Comparison of ENCODE assay signal across 7 mouse cellular contexts in genomic region chr4:49559915-49560772, GRCm38 (mm10). TPM values are rescaled to one million over a fixed set of nuclear protein-coding genes. Genes with fewer than 3 reads are reported as not detected.
A peak's percentile ranks its signal among the peaks of the same experiment; 100 is the strongest.
DNase-seq lines count a peak whose midpoint lies in the region; ATAC-seq and TF ChIP-seq lines count a peak whose summit lies in the region.

No protein-coding gene starts in this region.

- H3K36me3 ChIP-seq in forebrain, postnatal 0 days (ENCODE audit: insufficient read depth), result no peaks in the 10 kb centered on the region
- H3K36me3 ChIP-seq in intestine, embryonic 14.5 days (ENCODE audit: control insufficient read depth, insufficient read depth, low read length), result no peaks in the 10 kb centered on the region

- no peaks in the 10 kb centered on the region for H3K27me3 ChIP-seq in forebrain, postnatal 0 days (ENCODE audit: insufficient read depth, low read length)
- no peaks in the 10 kb centered on the region for H3K27me3 ChIP-seq in intestine, embryonic 14.5 days (replicated peaks; ENCODE audit: control insufficient read depth, insufficient read depth, low read length)

- 47% methylated on average over 20 of the region's 20 CpGs for WGBS in forebrain, postnatal 0 days
- 69% methylated on average over 20 of the region's 20 CpGs for WGBS in intestine, embryonic 14.5 days

- H3K4me3 ChIP-seq in forebrain, postnatal 0 days (ENCODE audit: low read depth, low read length), result no peak overlapping the region
- no peak overlapping the region for H3K4me3 ChIP-seq in intestine, embryonic 14.5 days (ENCODE audit: low read depth, low read length)

- H3K9ac ChIP-seq in forebrain, postnatal 0 days, result no peak overlapping the region
- H3K9ac ChIP-seq in intestine, embryonic 14.5 days (ENCODE audit: low read length), result no peak overlapping the region

- peak overlapping the region; percentile 15; the same call in 1 of the 2 replicates for H3K4me2 ChIP-seq in forebrain, postnatal 0 days (ENCODE audit: low read depth)
- H3K4me2 ChIP-seq in intestine, embryonic 14.5 days (ENCODE audit: low read length), result no peak overlapping the region

- H3K4me1 ChIP-seq in forebrain, postnatal 0 days (ENCODE audit: insufficient read depth), result no peaks in the 10 kb centered on the region
- H3K4me1 ChIP-seq in intestine, embryonic 14.5 days (replicated peaks; ENCODE audit: control insufficient read depth, insufficient read depth, low read length), result no peaks in the 10 kb centered on the region

- ATAC-seq in forebrain, postnatal 0 days, result peak; percentile 90
- 0 out of 2 replicates have a peak, but pooled peaks have one; percentile 50 for ATAC-seq in intestine, embryonic 14.5 days (replicated peaks; ENCODE audit: low FRiP score, low TSS enrichment, low read depth)

- TF ChIP-seq CTCF in forebrain, postnatal 0 days (IDR thresholded peaks at IDR 0.05; ENCODE audit: low read depth), result no peak

- peak; percentile 2 for DNase-seq in NIH3T3 (ENCODE audit: low read depth)
- peak; percentile 78 for DNase-seq in adrenal gland, postnatal 10 days
- DNase-seq in forebrain, postnatal 0 days, result peak; percentile 43
- DNase-seq in intestine, embryonic 14.5 days (ENCODE audit: low spot score), result no peak
- DNase-seq in layer of hippocampus, postnatal 14 days (ENCODE audit: low spot score in 2 of 2), result peak; percentile 29 to 30
- DNase-seq in retina, postnatal 7 days (ENCODE audit: low read depth, low spot score), result peak; percentile 31
- DNase-seq in spleen, adult 12 weeks (ENCODE audit: low spot score), result no peak

- H3K9me3 ChIP-seq in forebrain, postnatal 0 days (ENCODE audit: low read length), result no peaks in the 10 kb centered on the region
- H3K9me3 ChIP-seq in intestine, embryonic 14.5 days (ENCODE audit: control insufficient read depth, low read length), result no peaks in the 10 kb centered on the region

- H3K27ac ChIP-seq in forebrain, postnatal 0 days (ENCODE audit: low read depth, low read length), result no peak overlapping the region
- H3K27ac ChIP-seq in intestine, embryonic 14.5 days (ENCODE audit: low read depth), result no peak overlapping the region

RNA-seq across cellular contexts. Expression of gene Aldob, which starts 10.8 kb away (rescaled TPM):
- 100 to 1,000 TPM; 171 to 692 TPM for total RNA-seq in adrenal gland, postnatal 10 days (2021)
- 0.46 and 0.57 TPM in 2 replicates for total RNA-seq in forebrain, postnatal 0 days (2014; rRNA removed)
- 0.27 and 0.39 TPM in 2 replicates for polyA plus RNA-seq in forebrain, postnatal 0 days (2015; fragmentation: Nextera tagmentation; extraction: Ambion mirVana)
- polyA plus RNA-seq in intestine, embryonic 14.5 days (2014; fragmentation: Nextera tagmentation; extraction: Ambion mirVana), result 81.5 and 94.2 TPM in 2 replicates
- total RNA-seq in layer of hippocampus, postnatal 14 days (2021), result 1 to 10 TPM; 1.1 to 1.5 TPM

RNA-seq across cellular contexts. Expression of gene Tmem246, which starts 37.5 kb away (rescaled TPM):
- total RNA-seq in adrenal gland, postnatal 10 days (2021), result 10 to 100 TPM; 14.6 to 18.7 TPM
- 93.2 and 98.3 TPM in 2 replicates for total RNA-seq in forebrain, postnatal 0 days (2014; rRNA removed)
- 101 and 119 TPM in 2 replicates for polyA plus RNA-seq in forebrain, postnatal 0 days (2015; fragmentation: Nextera tagmentation; extraction: Ambion mirVana)
- polyA plus RNA-seq in intestine, embryonic 14.5 days (2014; fragmentation: Nextera tagmentation; extraction: Ambion mirVana), result 23.6 and 23.9 TPM in 2 replicates
- total RNA-seq in layer of hippocampus, postnatal 14 days (2021), result 10 to 100 TPM; 65.7 to 73.9 TPM

RNA-seq across cellular contexts. Expression of gene Zfp189, which starts 39.2 kb away (rescaled TPM):
- 1 to 10 TPM; 7.7 to 8.3 TPM for total RNA-seq in adrenal gland, postnatal 10 days (2021)
- total RNA-seq in forebrain, postnatal 0 days (2014; rRNA removed), result 9.2 and 11.3 TPM in 2 replicates
- 3.7 and 4.1 TPM in 2 replicates for polyA plus RNA-seq in forebrain, postnatal 0 days (2015; fragmentation: Nextera tagmentation; extraction: Ambion mirVana)
- polyA plus RNA-seq in intestine, embryonic 14.5 days (2014; fragmentation: Nextera tagmentation; extraction: Ambion mirVana), result 6.1 and 7.9 TPM in 2 replicates
- total RNA-seq in layer of hippocampus, postnatal 14 days (2021), result 10 to 100 TPM; 21.3 to 25.7 TPM

RNA-seq across cellular contexts. Expression of gene Mrpl50, which starts 39.3 kb away (rescaled TPM):
- total RNA-seq in adrenal gland, postnatal 10 days (2021), result 10 to 100 TPM; 45.5 to 49.5 TPM
- total RNA-seq in forebrain, postnatal 0 days (2014; rRNA removed), result 49.3 and 55.2 TPM in 2 replicates
- polyA plus RNA-seq in forebrain, postnatal 0 days (2015; fragmentation: Nextera tagmentation; extraction: Ambion mirVana), result 74.1 and 74.6 TPM in 2 replicates
- polyA plus RNA-seq in intestine, embryonic 14.5 days (2014; fragmentation: Nextera tagmentation; extraction: Ambion mirVana), result 93.7 and 96.4 TPM in 2 replicates
- total RNA-seq in layer of hippocampus, postnatal 14 days (2021), result 10 to 100 TPM; 33.2 to 35.2 TPM

RNA-seq across cellular contexts. Expression of gene Baat, which starts 53.8 kb away (rescaled TPM):
- 1 to 10 TPM; 1.8 to 1.9 TPM for total RNA-seq in adrenal gland, postnatal 10 days (2021)
- total RNA-seq in forebrain, postnatal 0 days (2014; rRNA removed), result not detected in 2 replicates
- polyA plus RNA-seq in forebrain, postnatal 0 days (2015; fragmentation: Nextera tagmentation; extraction: Ambion mirVana), result 0.10 TPM in 1 of 2 replicates, not detected in the other
- polyA plus RNA-seq in intestine, embryonic 14.5 days (2014; fragmentation: Nextera tagmentation; extraction: Ambion mirVana), result not detected in 2 replicates
- under 1 TPM in 1 of 2 experiments, not detected in 1; 0.26 TPM for total RNA-seq in layer of hippocampus, postnatal 14 days (2021)

Comparison
In these comparisons a context has a peak if more than half of its experiments do, and no peak if none do; other contexts are left out.
1. DNase-seq: peak in NIH3T3 (single experiment), adrenal gland, postnatal 10 days (single experiment), forebrain, postnatal 0 days (single experiment), layer of hippocampus, postnatal 14 days (2 of 2) and retina, postnatal 7 days (single experiment); none in intestine, embryonic 14.5 days (single experiment) and spleen, adult 12 weeks (single experiment).
2. RNA of gene Aldob, which starts 10.8 kb away (total RNA-seq): 171 to 692 TPM in adrenal gland, postnatal 10 days; 1.1 to 1.5 TPM in layer of hippocampus, postnatal 14 days and 0.46 to 0.57 TPM in forebrain, postnatal 0 days; every median in the first group is over 10 times any median in the second.